8 mouse cellular contexts compared by ENCODE assay signal in the genomic region with DNA sequence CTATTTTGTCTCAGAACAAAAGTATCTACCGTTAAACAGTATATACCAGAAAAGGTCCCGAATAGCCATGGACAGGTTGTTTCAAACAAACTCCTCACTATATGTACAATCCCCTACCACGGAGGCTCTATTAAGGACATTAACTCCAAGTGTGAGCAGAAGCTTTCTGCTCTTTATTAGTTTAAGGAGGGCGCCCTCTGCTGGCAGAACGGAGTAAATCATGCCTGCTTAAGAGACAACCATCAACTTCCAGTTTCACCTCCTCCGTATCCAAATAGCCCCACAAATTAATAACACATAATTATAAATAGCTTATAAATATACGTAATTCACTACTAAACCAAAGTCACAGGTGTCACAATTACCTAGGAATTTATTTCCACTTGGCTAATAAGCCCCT.
DNase-seq lines count a peak whose midpoint lies in the region; ATAC-seq and TF ChIP-seq lines count a peak whose summit lies in the region.

No protein-coding gene starts in this region.

- WGBS in intestine, postnatal 0 days = 7% methylated on average over 7 of the region's 7 CpGs
- WGBS in intestine, embryonic 15.5 days = 8% methylated on average over 7 of the region's 7 CpGs
- WGBS in bone marrow, adult 2 months = 3% methylated on average over 7 of the region's 7 CpGs
- 3% methylated on average over 7 of the region's 7 CpGs for WGBS in limb, embryonic 14.5 days

- peaks cover 8% of the 10 kb centered on the region; the same call in 1 of the 2 replicates for H3K4me1 ChIP-seq in intestine, postnatal 0 days (replicated peaks; ENCODE audit: control insufficient read depth, insufficient read depth, low read length)
- peaks cover 9% of the 10 kb centered on the region for H3K4me1 ChIP-seq in intestine, embryonic 15.5 days (replicated peaks)
- H3K4me1 ChIP-seq in bone marrow, adult 2 months (ENCODE audit: control insufficient read depth, insufficient read depth, low read length) = peaks cover 2% of the 10 kb centered on the region
- H3K4me1 ChIP-seq in embryonic fibroblast, embryonic 13.5 days (ENCODE audit: control insufficient read depth, insufficient read depth, low read length) = peaks cover 15% of the 10 kb centered on the region
- H3K4me1 ChIP-seq in limb, embryonic 14.5 days (ENCODE audit: control insufficient read depth, insufficient read depth, low read length) = peaks cover 44% of the 10 kb centered on the region

- H3K27me3 ChIP-seq in intestine, postnatal 0 days (replicated peaks; ENCODE audit: control insufficient read depth, insufficient read depth, low read length) = no peaks in the 10 kb centered on the region
- no peaks in the 10 kb centered on the region for H3K27me3 ChIP-seq in intestine, embryonic 15.5 days (replicated peaks)
- H3K27me3 ChIP-seq in limb, embryonic 14.5 days (ENCODE audit: control insufficient read depth, insufficient read depth, low read length) = no peaks in the 10 kb centered on the region

- peaks cover 24% of the 10 kb centered on the region for H3K36me3 ChIP-seq in intestine, postnatal 0 days (ENCODE audit: control insufficient read depth, insufficient read depth)
- H3K36me3 ChIP-seq in intestine, embryonic 15.5 days = 0 out of 2 replicates have a peak, but pooled peaks cover 3% of the 10 kb centered on the region
- peaks cover under 1% of the 10 kb centered on the region; the same call in 1 of the 2 replicates for H3K36me3 ChIP-seq in limb, embryonic 14.5 days (ENCODE audit: control insufficient read depth, insufficient read depth, low read length)

- no peaks in the 10 kb centered on the region for H3K9me3 ChIP-seq in intestine, postnatal 0 days (ENCODE audit: control insufficient read depth)
- no peaks in the 10 kb centered on the region for H3K9me3 ChIP-seq in intestine, embryonic 15.5 days
- no peaks in the 10 kb centered on the region for H3K9me3 ChIP-seq in limb, embryonic 14.5 days (ENCODE audit: control insufficient read depth, low read length)

- no peak overlapping the region; the same call in 1 of the 2 replicates for H3K4me2 ChIP-seq in intestine, postnatal 0 days (replicated peaks; ENCODE audit: low read depth)
- H3K4me2 ChIP-seq in intestine, embryonic 15.5 days (replicated peaks) = no peak overlapping the region
- no peak overlapping the region for H3K4me2 ChIP-seq in limb, embryonic 14.5 days (replicated peaks; ENCODE audit: low read depth, low read length, severe bottlenecking)

- no peak overlapping the region for H3K27ac ChIP-seq in intestine, postnatal 0 days (ENCODE audit: low read depth, low read length)
- H3K27ac ChIP-seq in intestine, embryonic 15.5 days = no peak overlapping the region
- H3K27ac ChIP-seq in bone marrow, adult 2 months (ENCODE audit: control insufficient read depth, insufficient read depth, low read depth, low read length, poor library complexity) = no peak overlapping the region
- peak overlapping the region; percentile 81 for H3K27ac ChIP-seq in embryonic fibroblast, embryonic 13.5 days (ENCODE audit: insufficient read depth, low read length)
- no peak overlapping the region for H3K27ac ChIP-seq in limb, embryonic 14.5 days (replicated peaks; ENCODE audit: low read depth, low read length)

- H3K9ac ChIP-seq in intestine, postnatal 0 days (ENCODE audit: low read depth, low read length) = no peak overlapping the region
- no peak overlapping the region for H3K9ac ChIP-seq in intestine, embryonic 15.5 days
- no peak overlapping the region for H3K9ac ChIP-seq in limb, embryonic 14.5 days (ENCODE audit: low read depth, low read length, severe bottlenecking)

- no peak overlapping the region for H3K4me3 ChIP-seq in intestine, postnatal 0 days (ENCODE audit: low read depth, low read length)
- no peak overlapping the region for H3K4me3 ChIP-seq in intestine, embryonic 15.5 days (replicated peaks)
- no peak overlapping the region for H3K4me3 ChIP-seq in bone marrow, adult 2 months (replicated peaks; ENCODE audit: control insufficient read depth, low read depth, low read length)
- no peak overlapping the region for H3K4me3 ChIP-seq in embryonic fibroblast, embryonic 13.5 days (ENCODE audit: insufficient read depth, low read length)
- H3K4me3 ChIP-seq in limb, embryonic 14.5 days (replicated peaks; ENCODE audit: low read length) = no peak overlapping the region

- peak; percentile 87 for TF ChIP-seq CTCF in intestine, postnatal 0 days (IDR thresholded peaks at IDR 0.05; ENCODE audit: low read depth)
- TF ChIP-seq CTCF in bone marrow, adult 2 months (IDR thresholded peaks at IDR 0.05; ENCODE audit: control insufficient read depth, insufficient read depth, low read length) = peak; percentile 39
- 0 out of 2 replicates have a peak, but pooled peaks have one; percentile 7 for TF ChIP-seq CTCF in embryonic fibroblast, embryonic 13.5 days (IDR thresholded peaks at IDR 0.05; ENCODE audit: borderline replicate concordance, insufficient read depth, low read length)

- peak; percentile 96 for DNase-seq in limb, embryonic 14.5 days (ENCODE audit: low spot score)
- peak; percentile 67 for DNase-seq in ovary, adult 18-20 months (ENCODE audit: low spot score)
- DNase-seq in thymus, postnatal 0 days (ENCODE audit: low spot score) = peak; percentile 88

- no peak for TF ChIP-seq POLR2A in bone marrow, adult 2 months (IDR thresholded peaks at IDR 0.05; ENCODE audit: borderline replicate concordance, control insufficient read depth, low read depth, low read length)
- TF ChIP-seq POLR2A in embryonic fibroblast, embryonic 13.5 days (IDR thresholded peaks at IDR 0.05; ENCODE audit: low read depth, low read length) = no peak
- TF ChIP-seq POLR2A in limb, embryonic 14.5 days (IDR thresholded peaks at IDR 0.05; ENCODE audit: borderline replicate concordance, extremely low read depth, insufficient read depth, insufficient read length) = no peak

- no peak for ATAC-seq in intestine, postnatal 0 days
- ATAC-seq in intestine, embryonic 15.5 days = no peak
- ATAC-seq in inflammation-experienced regulatory T-cells, adult 6 months = peak; percentile 37
- no peak for ATAC-seq in limb, embryonic 14.5 days (ENCODE audit: low FRiP score, low read depth)

Comparison
In these comparisons a context has a peak if more than half of its experiments do, and no peak if none do; other contexts are left out.
1. CTCF ChIP-seq: peak in every context shown above with its lines; median percentile 87 in intestine, postnatal 0 days; 39 in bone marrow, adult 2 months; 7 in embryonic fibroblast, embryonic 13.5 days.